Mouse (Mus musculus) kidney, embryonic 14.5 days (tissue): ENCODE measurements around the gene Rimbp3. TPM values are rescaled to one million over a fixed set of nuclear protein-coding genes. Genes with fewer than 3 reads are reported as not detected.
"Not testable (repeated sequence)": the region's sequence is repeated elsewhere in the genome, so short reads cannot be mapped to it uniquely, and the experiment has no call there.

Experiments
- ATAC-seq: fragments of 200-750 bp; cut with Nextera tagmentation; 2 replicates; pipeline ENCODE4 v1.8.0; 2017; ENCODE audit warnings: moderate number of reproducible peaks, mild to moderate bottlenecking, moderate TSS enrichment, moderate library complexity; ENCODE audit not compliant: low FRiP score, low TSS enrichment
- H3K27ac ChIP-seq: fragments of 300-500 bp; sonication (generic); 2 replicates; pipeline ENCODE4 v1.5.1; 2014; ENCODE audit warnings: low read depth, mild to moderate bottlenecking, low read length, moderate library complexity, mixed read lengths
- H3K27me3 ChIP-seq: fragments of 300-500 bp; sonication (generic); 2 replicates; pipeline ENCODE4 v1.6.1; 2014; ENCODE audit warnings: mild to moderate bottlenecking, low read length; ENCODE audit not compliant: control insufficient read depth, insufficient read depth
- H3K36me3 ChIP-seq: fragments of 300-500 bp; sonication (generic); 2 replicates; pipeline ENCODE4 v1.6.1; 2014; ENCODE audit warnings: low read length, mixed read lengths; ENCODE audit not compliant: control insufficient read depth, insufficient read depth
- H3K4me1 ChIP-seq: fragments of 300-500 bp; sonication (generic); 2 replicates; pipeline ENCODE4 v1.6.1; 2014; ENCODE audit warnings: low read length, mixed read lengths; ENCODE audit not compliant: control insufficient read depth, insufficient read depth
- H3K4me2 ChIP-seq: fragments of 300-500 bp; sonication (generic); replicated peaks from 2 replicates; pipeline ENCODE4 v1.6.1; 2014; ENCODE audit warnings: low read depth, mild to moderate bottlenecking, low read length
- H3K4me3 ChIP-seq: fragments of 300-500 bp; sonication (generic); 2 replicates; pipeline ENCODE4 v1.5.1; 2014; ENCODE audit warnings: mild to moderate bottlenecking, low read length
- H3K9ac ChIP-seq: fragments of 300-500 bp; sonication (generic); 2 replicates; pipeline ENCODE4 v1.6.1; 2014; ENCODE audit warnings: low read depth, mild to moderate bottlenecking, low read length, moderate library complexity
- H3K9me3 ChIP-seq: fragments of 300-500 bp; sonication (generic); 2 replicates; pipeline ENCODE4 v1.6.1; 2016; ENCODE audit warnings: low read length; ENCODE audit not compliant: control insufficient read depth
- WGBS: fragments of 180-500 bp; shearing (Covaris S2); extraction: QIAGEN DNeasy Blood & Tissue Kit; methylation state at CpG from one replicate; pipeline ENCODE4 v1.1.7; 2014; 5-methylcytosine and 5-hydroxymethylcytosine counted together
- polyA plus RNA-seq: library from polyadenylated mRNA; unstranded; fragments of >200 nt; fragmentation: Nextera tagmentation; extraction: Ambion mirVana; gene quantifications from 2 replicates; pipeline ENCODE4 v1.2.1, GENCODE M21; 2014

Gene Rimbp3
- polyA plus RNA-seq, 1 experiment from 2014 or later: 0.27 TPM

GRCm38 (mm10) chr16:17209404-17209960 is 1.1 kb downstream of the Rimbp3 start:
- Histone ChIP-seq H3K4me1 (peaks cover 14% of the 10 kb centered on the region), H3K27me3 (peaks cover 7% of the 10 kb centered on the region)
- 2% methylated on average over 37 of the region's 37 CpGs for WGBS

GRCm38 (mm10) chr16:17209981-17210838 is 1.8 kb downstream of the Rimbp3 start:
- Histone ChIP-seq H3K4me3 (peak overlapping the region; percentile 47), H3K9ac (peak overlapping the region; percentile 55), H3K27ac (no peak overlapping the region), H3K27me3 (peaks cover 7% of the 10 kb centered on the region), H3K4me2 (peak overlapping the region; percentile 93), H3K9me3 (no peaks in the 10 kb centered on the region), H3K36me3 (no peaks in the 10 kb centered on the region), H3K4me1 (peaks cover 14% of the 10 kb centered on the region)
- 7% methylated on average over 48 of the region's 48 CpGs for WGBS
- ATAC-seq: peak; percentile 78

More at GRCm38 (mm10) chr16:17209404-17209960, 1.1 kb downstream of the Rimbp3 start:
- Histone ChIP-seq H3K9me3 (no peaks in the 10 kb centered on the region), H3K9ac (peak overlapping the region; percentile 55; the same call in 1 of the 2 replicates), H3K4me2 (peak overlapping the region; percentile 93), H3K36me3 (no peaks in the 10 kb centered on the region), H3K27ac (no peak overlapping the region), H3K4me3 (peak overlapping the region; percentile 47)
- ATAC-seq: peak; percentile 32

GRCm38 (mm10) chr16:17216934-17217633 is 8.7 kb downstream of the Rimbp3 start:
- no peak overlapping the region for H3K9ac ChIP-seq
- no peaks in the 10 kb centered on the region for H3K4me1 ChIP-seq
- H3K9me3 ChIP-seq: no peaks in the 10 kb centered on the region
- H3K4me3 ChIP-seq: no peak overlapping the region
- ATAC-seq: no peak
- 55% methylated on average over 8 of the region's 8 CpGs for WGBS
- H3K27ac ChIP-seq: no peak overlapping the region
- no peak overlapping the region for H3K4me2 ChIP-seq
- no peaks in the 10 kb centered on the region for H3K27me3 ChIP-seq
- H3K36me3 ChIP-seq: no peaks in the 10 kb centered on the region

GRCm38 (mm10) chr16:17220127-17220733 is 11.8 kb downstream of the Rimbp3 start:
- H3K27ac ChIP-seq: no peak overlapping the region
- H3K27me3 ChIP-seq: no peaks in the 10 kb centered on the region
- 43% methylated on average over 7 of the region's 7 CpGs for WGBS
- no peaks in the 10 kb centered on the region for H3K36me3 ChIP-seq
- H3K4me1 ChIP-seq: no peaks in the 10 kb centered on the region
- H3K4me3 ChIP-seq: no peak overlapping the region
- H3K9me3 ChIP-seq: no peaks in the 10 kb centered on the region
- no peak for ATAC-seq
- no peak overlapping the region for H3K9ac ChIP-seq
- H3K4me2 ChIP-seq: no peak overlapping the region

GRCm38 (mm10) chr16:17222197-17222596 is 13.8 kb downstream of the Rimbp3 start:
- 36% methylated on average over 25 of the region's 25 CpGs for WGBS
- Histone ChIP-seq H3K27me3 (no peaks in the 10 kb centered on the region), H3K9ac (no peak overlapping the region), H3K4me2 (no peak overlapping the region), H3K27ac (no peak overlapping the region), H3K4me1 (no peaks in the 10 kb centered on the region), H3K9me3 (no peaks in the 10 kb centered on the region), H3K4me3 (no peak overlapping the region), H3K36me3 (no peaks in the 10 kb centered on the region)
- ATAC-seq: peak; percentile 100

GRCm38 (mm10) chr16:17225584-17225983 is 17.2 kb downstream of the Rimbp3 start:
- no peak for ATAC-seq
- no peaks in the 10 kb centered on the region for H3K9me3 ChIP-seq
- no peaks in the 10 kb centered on the region for H3K4me1 ChIP-seq
- no peak overlapping the region for H3K9ac ChIP-seq
- H3K36me3 ChIP-seq: no peaks in the 10 kb centered on the region
- 87% methylated on average over 5 of the region's 5 CpGs for WGBS
- H3K27me3 ChIP-seq: no peaks in the 10 kb centered on the region
- H3K4me3 ChIP-seq: no peak overlapping the region
- H3K27ac ChIP-seq: no peak overlapping the region
- H3K4me2 ChIP-seq: no peak overlapping the region

- Histone ChIP-seq H3K9ac (no peak overlapping the region), H3K4me3 (no peak overlapping the region), H3K9me3 (no peaks in the 10 kb centered on the region), H3K27me3 (no peaks in the 10 kb centered on the region), H3K4me1 (no peaks in the 10 kb centered on the region), H3K27ac (no peak overlapping the region), H3K36me3 (no peaks in the 10 kb centered on the region), H3K4me2 (no peak overlapping the region)
- ATAC-seq: no peak
These were observed 18.1 kb downstream of the Rimbp3 start for GRCm38 (mm10) chr16:17226496-17226895.

- peaks cover 16% of the 10 kb centered on the region for H3K4me1 ChIP-seq
- not testable (repeated sequence) for H3K4me2 ChIP-seq, H3K36me3 ChIP-seq, H3K27me3 ChIP-seq, ATAC-seq, H3K9me3 ChIP-seq, H3K27ac ChIP-seq, H3K9ac ChIP-seq, H3K4me3 ChIP-seq
- 91% methylated on average over 2 of the region's 2 CpGs for WGBS
These were observed 23.1 kb downstream of the Rimbp3 start for GRCm38 (mm10) chr16:17231523-17231922.
